Mouse (Mus musculus) T-helper 17 cell (primary cell): Measurements from ENCODE around the gene AC140267.1.

Experiments
- in situ Hi-C, 2 experiments: fragments of 300-600 bp; cut with MboI, MseI; formaldehyde crosslinking; loops; 1 replicate in 1 of 2; 2 replicates in 1 of 2; pipeline ENCODE4 v1.15.1; 2025; ENCODE audit warnings: high pct_unique_total_duplicates in 2 of 2

AC140267.1 gene

GRCm38 (mm10) chr15:80258240-80259170 lies 22.9 kb downstream of the AC140267.1 start:
- in situ Hi-C loops: loop anchor here (10.0 to 25.0 kb wide), 2 partner anchors 1329 to 1546 kb away; partner anchors contain the start of genes Ep300 (in 1 of the 2) and Tef (in 1 of the 2)

DNA sequence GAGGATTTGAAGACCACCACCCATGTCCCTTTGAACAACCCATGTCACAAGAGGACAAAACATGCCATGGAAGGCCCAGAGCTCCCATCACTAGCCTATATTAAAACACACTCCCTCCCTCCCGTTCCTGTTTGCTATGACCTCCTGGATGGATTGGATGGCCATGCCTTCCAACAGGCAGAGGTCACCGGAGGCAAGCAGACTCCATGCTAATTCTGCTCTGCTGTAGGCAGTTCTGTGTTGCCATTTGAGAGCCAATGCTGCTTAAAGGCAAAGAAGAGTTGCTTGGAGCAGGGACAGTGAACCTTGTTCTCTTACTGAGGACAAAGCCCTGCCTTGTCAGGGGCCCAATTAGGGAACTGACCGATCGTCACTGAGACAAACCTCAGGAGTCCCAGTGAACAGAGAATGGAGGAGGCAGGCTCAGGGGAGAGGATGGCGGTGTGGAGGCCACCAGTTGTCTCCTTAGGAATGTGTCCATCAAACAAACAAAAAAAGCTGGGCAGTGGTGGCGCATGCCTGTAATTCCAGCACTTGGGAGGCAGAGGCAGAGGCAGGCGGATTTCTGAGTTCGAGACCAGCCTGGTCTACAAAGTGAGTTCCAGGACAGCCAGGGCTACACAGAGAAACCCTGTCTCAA lies 23.9 kb downstream of the AC140267.1 start:
- in situ Hi-C loops: loop anchor here (10.0 to 25.0 kb wide), 3 partner anchors 1328 to 1585 kb away; partner anchors contain the start of genes Ep300 (in 1 of the 2) and Tef (in 1 of the 2)

GRCm38 (mm10) chr15:80260677-80261076 lies 25.0 kb downstream of the AC140267.1 start:
- in situ Hi-C loops: loop anchor here in 1 of 2 experiments (10.0 to 25.0 kb wide), 2 partner anchors 1327 to 1584 kb away; partner anchors contain the start of gene Ep300

GRCm38 (mm10) chr15:80261100-80261499 lies 25.5 kb downstream of the AC140267.1 start:
- in situ Hi-C loops: loop anchor here in 1 of 2 experiments (10.0 to 25.0 kb wide), 2 partner anchors 1326 to 1584 kb away; partner anchors contain the start of gene Ep300

GRCm38 (mm10) chr15:80263610-80264575 lies 28.3 kb downstream of the AC140267.1 start, which contains the start of gene Rps19bp1:
Rps19bp1 (minus strand) TSS chr15:80264315.
- in situ Hi-C loops: loop anchor here in 1 of 2 experiments (10.0 to 25.0 kb wide), 2 partner anchors 1323 to 1581 kb away; partner anchors contain the start of gene Ep300

DNA sequence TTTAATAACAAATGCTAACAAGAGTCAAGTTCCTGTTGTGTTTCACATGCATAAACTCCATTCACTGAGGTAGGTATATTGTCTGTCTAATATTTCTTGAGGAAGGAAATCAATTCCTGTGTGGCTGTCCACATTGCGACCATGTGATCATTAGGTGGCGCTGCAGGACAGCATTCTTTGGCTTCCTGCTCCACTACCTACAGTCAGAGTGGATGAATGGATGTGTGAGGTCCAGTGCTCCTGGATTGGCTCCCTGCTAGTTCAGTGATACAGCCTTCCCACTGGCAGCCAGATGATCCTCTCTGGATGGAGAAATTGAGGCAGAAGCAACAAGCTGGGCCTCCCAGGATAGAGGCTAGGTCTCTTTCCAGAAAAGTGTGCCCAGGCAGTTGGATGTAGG lies 30.6 kb downstream of the AC140267.1 start:
- in situ Hi-C loops: loop anchor here (5.0 to 25.0 kb wide), 3 partner anchors 49 to 1579 kb away; partner anchors contain the start of gene Ep300 (in 1 of the 2)

- in situ Hi-C loops: loop anchor here in 1 of 2 experiments (25.0 kb wide), 1 partner anchor 1315 kb away; the partner anchor contains the start of gene Ep300
These were observed 36.3 kb downstream of the AC140267.1 start for GRCm38 (mm10) chr15:80271858-80272396.

DNA sequence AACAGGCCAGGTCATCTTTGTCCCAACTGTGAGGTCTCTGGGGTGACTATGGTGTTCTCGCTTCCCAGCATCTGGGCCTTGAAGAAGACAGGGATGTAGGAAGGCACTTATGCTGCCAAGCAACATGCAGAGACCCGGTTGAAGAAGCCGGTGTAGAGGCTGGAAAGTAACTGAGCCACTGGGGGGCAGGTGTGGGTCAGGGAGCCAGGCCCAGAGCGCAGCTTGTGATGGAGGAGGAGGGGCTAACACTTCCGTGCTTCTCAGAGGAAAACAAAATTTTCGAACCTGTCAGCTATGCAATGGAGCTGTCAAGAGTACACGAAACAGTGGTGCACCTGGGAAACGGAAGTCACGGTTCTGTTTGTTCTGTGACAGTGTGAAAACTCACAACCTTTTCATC lies 41.5 kb downstream of the AC140267.1 start:
- in situ Hi-C loops: no loop called here

DNA sequence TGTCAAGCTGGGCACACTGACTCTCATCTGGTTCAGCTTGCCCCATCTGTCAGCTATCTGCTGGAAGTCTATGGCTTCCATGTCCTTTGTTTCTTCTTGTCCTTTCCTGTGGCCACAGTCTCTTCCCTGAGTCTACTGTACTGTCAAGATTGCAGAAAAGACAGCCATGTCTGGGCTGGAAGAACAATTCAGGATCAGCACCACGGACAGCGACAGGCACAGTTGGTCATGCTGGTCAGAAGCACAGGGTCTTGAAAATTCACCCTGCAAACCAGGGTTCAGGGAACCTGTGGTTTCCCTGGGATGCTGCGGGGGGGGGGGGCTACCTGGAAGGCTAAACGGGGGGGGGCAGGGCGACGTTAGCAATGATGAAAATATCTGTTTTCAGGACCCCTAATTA lies 42.0 kb downstream of the AC140267.1 start:
- in situ Hi-C loops: no loop called here

DNA sequence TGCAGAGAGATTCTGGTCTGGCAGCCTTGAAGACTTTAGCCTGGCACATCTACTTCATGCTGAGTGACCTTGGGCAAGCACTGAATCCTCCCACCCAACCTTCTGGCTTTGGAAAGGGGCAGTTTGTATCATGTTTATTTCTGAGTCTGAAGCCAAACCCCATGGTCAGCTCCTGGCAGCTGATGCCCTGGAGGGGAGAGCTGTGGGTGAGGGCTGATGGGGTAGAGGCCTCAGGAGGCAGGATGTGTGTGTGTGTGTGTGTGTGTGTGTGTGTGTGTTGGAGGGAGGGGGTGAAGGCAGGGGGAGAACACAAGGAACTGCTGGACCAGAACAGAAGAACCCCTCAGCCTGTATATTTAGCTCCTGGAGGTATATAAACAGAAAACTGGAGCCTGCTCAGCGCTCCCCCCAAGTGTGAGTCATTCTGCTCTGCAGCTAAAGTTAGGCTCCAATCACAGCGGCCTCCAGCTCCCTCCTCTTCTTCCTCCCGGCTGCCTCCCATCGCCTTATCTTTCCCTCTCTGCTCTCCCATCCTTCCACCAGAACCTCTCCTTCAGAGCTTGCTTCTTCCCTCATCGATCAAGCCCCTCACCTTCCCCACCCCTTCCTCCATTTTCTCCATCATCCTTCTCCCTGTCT lies 42.6 kb downstream of the AC140267.1 start:
- in situ Hi-C loops: no loop called here

DNA sequence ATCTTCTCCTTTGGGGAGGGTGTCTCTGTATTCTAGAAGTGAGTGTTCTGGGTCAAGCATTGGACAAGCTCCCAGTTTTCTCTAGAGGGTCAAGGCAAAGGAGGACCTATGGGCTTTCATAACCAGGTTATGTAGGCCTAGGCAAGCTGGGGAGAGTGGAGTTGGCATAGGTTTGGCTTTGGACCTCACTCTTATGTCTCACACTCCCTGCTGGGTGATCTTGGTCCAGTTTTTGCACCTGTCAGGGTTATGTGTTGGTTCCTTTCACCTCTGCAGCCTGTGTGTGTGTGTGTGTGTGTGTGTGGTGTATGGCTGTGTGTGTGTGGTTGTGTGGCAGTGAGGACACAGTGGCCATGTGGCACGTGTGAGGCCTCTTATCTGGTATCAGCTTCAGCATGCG lies 43.4 kb downstream of the AC140267.1 start:
- in situ Hi-C loops: no loop called here

GRCm38 (mm10) chr15:80280646-80281045 lies 45.0 kb downstream of the AC140267.1 start:
- in situ Hi-C loops: loop anchor here (5.0 kb wide), 2 partner anchors 402 to 417 kb away; no protein-coding TSS in a partner anchor
